Mouse (Mus musculus): ENCODE measurements around the gene Tmem119. TPM values are rescaled to one million over a fixed set of nuclear protein-coding genes. Genes with fewer than 3 reads are reported as not detected.

Gene Tmem119
- polyA plus RNA-seq, 2 experiments = 86.0 to 107 TPM

GRCm38 (mm10) chr5:113825558-113825957 lies 25.2 kb upstream of the Tmem119 start:
- ATAC-seq (ENCODE audit: low FRiP score, low read depth) = no peak
- no peaks in the 10 kb centered on the region for H3K9me3 ChIP-seq (ENCODE audit: control insufficient read depth, low read length)
- H3K4me3 ChIP-seq (replicated peaks; ENCODE audit: low read length) = no peak overlapping the region
- H3K4me1 ChIP-seq (ENCODE audit: control insufficient read depth, insufficient read depth, low read length) = no peaks in the 10 kb centered on the region
- 88% methylated on average over 7 of the region's 7 CpGs for WGBS
- no peak overlapping the region for H3K9ac ChIP-seq (ENCODE audit: low read depth, low read length, severe bottlenecking)
- no peaks in the 10 kb centered on the region for H3K36me3 ChIP-seq (ENCODE audit: control insufficient read depth, insufficient read depth, low read length)
- no peak overlapping the region for H3K27ac ChIP-seq (replicated peaks; ENCODE audit: low read depth, low read length)
- no peak overlapping the region for H3K4me2 ChIP-seq (replicated peaks; ENCODE audit: low read depth, low read length, severe bottlenecking)
- no peak for DNase-seq (ENCODE audit: low spot score)
- no peak for TF ChIP-seq POLR2A (IDR thresholded peaks at IDR 0.05; ENCODE audit: borderline replicate concordance, extremely low read depth, insufficient read depth, insufficient read length)
- no peaks in the 10 kb centered on the region for H3K27me3 ChIP-seq (ENCODE audit: control insufficient read depth, insufficient read depth, low read length)

GRCm38 (mm10) chr5:113824228-113824627 lies 23.9 kb upstream of the Tmem119 start:
- WGBS = 85% methylated on average over 4 of the region's 4 CpGs
- no peaks in the 10 kb centered on the region for H3K36me3 ChIP-seq (ENCODE audit: control insufficient read depth, insufficient read depth, low read length)
- H3K27ac ChIP-seq (replicated peaks; ENCODE audit: low read depth, low read length) = no peak overlapping the region
- H3K4me2 ChIP-seq (replicated peaks; ENCODE audit: low read depth, low read length, severe bottlenecking) = no peak overlapping the region
- no peaks in the 10 kb centered on the region for H3K9me3 ChIP-seq (ENCODE audit: control insufficient read depth, low read length)
- ATAC-seq (ENCODE audit: low FRiP score, low read depth) = no peak
- H3K4me3 ChIP-seq (replicated peaks; ENCODE audit: low read length) = no peak overlapping the region
- H3K27me3 ChIP-seq (ENCODE audit: control insufficient read depth, insufficient read depth, low read length) = no peaks in the 10 kb centered on the region
- H3K4me1 ChIP-seq (ENCODE audit: control insufficient read depth, insufficient read depth, low read length) = no peaks in the 10 kb centered on the region
- H3K9ac ChIP-seq (ENCODE audit: low read depth, low read length, severe bottlenecking) = no peak overlapping the region
- DNase-seq (ENCODE audit: low spot score) = no peak
- no peak for TF ChIP-seq POLR2A (IDR thresholded peaks at IDR 0.05; ENCODE audit: borderline replicate concordance, extremely low read depth, insufficient read depth, insufficient read length)

- WGBS = 72% methylated on average over 14 of the region's 14 CpGs
- H3K4me1 ChIP-seq (ENCODE audit: control insufficient read depth, insufficient read depth, low read length) = no peaks in the 10 kb centered on the region
- H3K9ac ChIP-seq (ENCODE audit: low read depth, low read length, severe bottlenecking) = no peak overlapping the region
- no peak overlapping the region for H3K27ac ChIP-seq (replicated peaks; ENCODE audit: low read depth, low read length)
- H3K4me2 ChIP-seq (replicated peaks; ENCODE audit: low read depth, low read length, severe bottlenecking) = no peak overlapping the region
- H3K9me3 ChIP-seq (ENCODE audit: control insufficient read depth, low read length) = no peaks in the 10 kb centered on the region
- no peaks in the 10 kb centered on the region for H3K36me3 ChIP-seq (ENCODE audit: control insufficient read depth, insufficient read depth, low read length)
- DNase-seq (ENCODE audit: low spot score) (no peak), ATAC-seq (ENCODE audit: low FRiP score, low read depth) (no peak)
- no peaks in the 10 kb centered on the region for H3K27me3 ChIP-seq (ENCODE audit: control insufficient read depth, insufficient read depth, low read length)
- TF ChIP-seq POLR2A (IDR thresholded peaks at IDR 0.05; ENCODE audit: borderline replicate concordance, extremely low read depth, insufficient read depth, insufficient read length) = no peak
- H3K4me3 ChIP-seq (replicated peaks; ENCODE audit: low read length) = no peak overlapping the region
These were observed 18.3 kb upstream of the Tmem119 start for GRCm38 (mm10) chr5:113818572-113818971.

- no peak for TF ChIP-seq POLR2A (IDR thresholded peaks at IDR 0.05; ENCODE audit: borderline replicate concordance, extremely low read depth, insufficient read depth, insufficient read length)
- peak; percentile 74 for ATAC-seq (ENCODE audit: low FRiP score, low read depth)
- Histone ChIP-seq H3K27ac (replicated peaks; ENCODE audit: low read depth, low read length) (0 out of 2 replicates have a peak overlapping the region, but pooled peaks have one; percentile 8), H3K27me3 (ENCODE audit: control insufficient read depth, insufficient read depth, low read length) (no peaks in the 10 kb centered on the region), H3K9ac (ENCODE audit: low read depth, low read length, severe bottlenecking) (0 out of 2 replicates have a peak overlapping the region, but pooled peaks have one; percentile 2), H3K36me3 (ENCODE audit: control insufficient read depth, insufficient read depth, low read length) (no peaks in the 10 kb centered on the region), H3K4me1 (ENCODE audit: control insufficient read depth, insufficient read depth, low read length) (no peaks in the 10 kb centered on the region), H3K4me2 (replicated peaks; ENCODE audit: low read depth, low read length, severe bottlenecking) (no peak overlapping the region), H3K4me3 (replicated peaks; ENCODE audit: low read length) (no peak overlapping the region), H3K9me3 (ENCODE audit: control insufficient read depth, low read length) (peaks cover 5% of the 10 kb centered on the region)
- WGBS = 12% methylated on average over 15 of the region's 15 CpGs
- DNase-seq (ENCODE audit: low spot score) = peak; percentile 82
These were observed 15.4 kb upstream of the Tmem119 start for GRCm38 (mm10) chr5:113815638-113816152.

DNA sequence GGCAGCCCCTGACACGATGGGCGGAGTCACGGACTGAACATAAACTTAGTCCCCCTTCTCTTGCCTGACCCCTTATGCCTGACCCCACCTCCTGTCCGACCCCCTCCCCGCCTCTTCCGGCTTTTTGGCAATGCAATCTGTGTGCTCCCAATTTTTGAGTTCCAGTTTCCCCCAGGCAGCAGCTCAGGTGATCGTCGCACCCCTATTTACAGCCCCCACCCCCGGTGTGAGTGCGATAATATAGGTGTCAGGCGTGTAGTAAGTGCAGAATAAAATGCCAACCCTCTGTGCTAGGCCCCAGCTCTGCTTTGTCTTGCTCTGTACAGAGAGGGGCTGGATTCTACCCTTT lies 14.7 kb upstream of the Tmem119 start:
- WGBS = 44% methylated on average over 11 of the region's 11 CpGs

More for the DNA sequence above, 14.7 kb upstream of the Tmem119 start:
- TF ChIP-seq POLR2A (IDR thresholded peaks at IDR 0.05; ENCODE audit: borderline replicate concordance, extremely low read depth, insufficient read depth, insufficient read length) = no peak
- no peak overlapping the region for H3K4me2 ChIP-seq (replicated peaks; ENCODE audit: low read depth, low read length, severe bottlenecking)
- ATAC-seq (ENCODE audit: low FRiP score, low read depth) (no peak), DNase-seq (ENCODE audit: low spot score) (no peak)
- no peaks in the 10 kb centered on the region for H3K4me1 ChIP-seq (ENCODE audit: control insufficient read depth, insufficient read depth, low read length)
- peaks cover 9% of the 10 kb centered on the region for H3K9me3 ChIP-seq (ENCODE audit: control insufficient read depth, low read length)
- H3K27me3 ChIP-seq (ENCODE audit: control insufficient read depth, insufficient read depth, low read length) = no peaks in the 10 kb centered on the region
- no peak overlapping the region for H3K4me3 ChIP-seq (replicated peaks; ENCODE audit: low read length)
- H3K27ac ChIP-seq (replicated peaks; ENCODE audit: low read depth, low read length) = no peak overlapping the region
- no peaks in the 10 kb centered on the region for H3K36me3 ChIP-seq (ENCODE audit: control insufficient read depth, insufficient read depth, low read length)
- no peak overlapping the region for H3K9ac ChIP-seq (ENCODE audit: low read depth, low read length, severe bottlenecking)

Measured in limb, embryonic 14.5 days (tissue).